Mouse (Mus musculus) small intestine, adult 2 months (tissue): Measurements from ENCODE around the gene Brd2.

Experiments used
- CTCF ChIP-seq: fragments of 200-500 bp; IDR thresholded peaks from 2 replicates; pipeline ENCODE4 v1.5.1; 2012; ENCODE audit warnings: low read depth, mild to moderate bottlenecking, control low read depth, inconsistent platforms, low read length, moderate library complexity, mixed read lengths; ENCODE audit not compliant: insufficient replicate concordance, insufficient read length; ENCODE audit errors: extremely low read depth
- POLR2A ChIP-seq: fragments of 200-500 bp; IDR thresholded peaks from 2 replicates; pipeline ENCODE4 v1.6.1; 2012; ENCODE audit warnings: low read depth, mild to moderate bottlenecking, control low read depth, inconsistent platforms, low read length, moderate library complexity

DNA sequence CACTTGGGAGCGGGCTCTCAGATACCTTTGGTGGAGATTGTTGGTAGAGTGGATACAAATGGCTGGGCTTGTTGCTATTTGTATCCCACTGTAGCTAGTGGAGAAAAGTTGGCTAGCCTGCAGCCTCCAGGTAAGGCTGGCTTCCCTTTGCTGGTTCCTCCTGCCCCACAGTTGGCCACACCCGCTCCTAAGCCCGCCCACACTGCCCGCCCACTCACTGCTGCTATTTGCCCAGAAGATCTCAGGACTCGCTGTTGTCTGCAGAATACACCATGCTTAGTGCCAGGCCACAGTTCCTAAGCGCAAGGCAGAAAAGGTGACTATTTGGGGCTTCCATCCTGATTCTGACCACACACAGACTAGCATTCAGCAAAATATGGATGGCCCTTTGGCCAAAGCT lies 5.0 kb upstream of the Brd2 start:
- TF ChIP-seq POLR2A, result peak; percentile 33; the same call in 1 of the 2 replicates
- no peak for TF ChIP-seq CTCF
